Mouse (Mus musculus) left cerebral cortex, postnatal 25 days (tissue): Measurements from ENCODE around the gene Irx4. TPM values are rescaled to one million over a fixed set of nuclear protein-coding genes. Genes with fewer than 3 reads are reported as not detected.
A peak's percentile ranks its signal among the peaks of the same experiment; 100 is the strongest.

Experiments used
- DNase-seq, 2 experiments: peaks; one replicate each; pipeline ENCODE4 v3.0.0; 2022; ENCODE audit warnings: low spot score in 2 of 2, mixed read lengths in 1 of 2
- intact Hi-C: fragments of 180-260 bp; cut with DNase I; formaldehyde crosslinking; loops from one replicate; pipeline ENCODE4 v1.15.1; 2025
- total RNA-seq, 2 experiments: library from RNA; stranded (reverse); gene quantifications; 2 replicates each; pipeline ENCODE4 v1.2.3; 2021

Gene Irx4
- total RNA-seq, 2 experiments from 2014 or later = not detected

- DNase-seq = peak in 1 of 2 experiments; percentile 11
- intact Hi-C loops = loop anchor here (5.0 kb wide), 2 partner anchors 148 to 223 kb away; no protein-coding TSS in a partner anchor
Measured at GRCm38 (mm10) chr13:73310183-73310929, 50.1 kb downstream of the Irx4 start.

Other genes with a start within 250 kb of the Irx4 start
- 10 to 100 TPM; 38.6 to 40.3 TPM for gene Mrpl36, start 68.0 kb downstream of the Irx4 start, total RNA-seq
- gene Ndufs6, start 68.1 kb downstream of the Irx4 start, total RNA-seq = 100 to 1,000 TPM; 182 to 189 TPM
- 10 to 100 TPM; 43.0 to 43.9 TPM for gene Lpcat1, start 206.7 kb downstream of the Irx4 start, total RNA-seq